Mouse (Mus musculus) forebrain, embryonic 12.5 days (tissue): ENCODE data around the gene Gm10945. TPM values are rescaled to one million over a fixed set of nuclear protein-coding genes. Genes with fewer than 3 reads are reported as not detected.

Experiments used
- polyA plus RNA-seq: library from polyadenylated mRNA; unstranded; fragments of >200 nt; fragmentation: Nextera tagmentation; extraction: Ambion mirVana; gene quantifications from 2 replicates; pipeline ENCODE4 v1.2.1, GENCODE M21; 2016

Gene Gm10945
- polyA plus RNA-seq, 1 experiment from 2014 or later, result not detected

Other genes starting within 250 kb of the Gm10945 start
- 0.45 and 0.72 TPM in 2 replicates for gene Oprm1, start 3.3 kb downstream of the Gm10945 start, polyA plus RNA-seq